Mouse (Mus musculus): ENCODE results near the gene Trmt11. TPM values are rescaled to one million over a fixed set of nuclear protein-coding genes. Genes with fewer than 3 reads are reported as not detected.
A peak's percentile ranks its signal among the peaks of the same experiment; 100 is the strongest.
"Not testable (repeated sequence)": the region's sequence is repeated elsewhere in the genome, so short reads cannot be mapped to it uniquely, and the experiment has no call there.

Gene Trmt11
- not detected in 2 replicates for polyA plus RNA-seq (2012; ENCODE audit: insufficient read depth, insufficient read length, low replicate concordance, missing spikeins)

DNA sequence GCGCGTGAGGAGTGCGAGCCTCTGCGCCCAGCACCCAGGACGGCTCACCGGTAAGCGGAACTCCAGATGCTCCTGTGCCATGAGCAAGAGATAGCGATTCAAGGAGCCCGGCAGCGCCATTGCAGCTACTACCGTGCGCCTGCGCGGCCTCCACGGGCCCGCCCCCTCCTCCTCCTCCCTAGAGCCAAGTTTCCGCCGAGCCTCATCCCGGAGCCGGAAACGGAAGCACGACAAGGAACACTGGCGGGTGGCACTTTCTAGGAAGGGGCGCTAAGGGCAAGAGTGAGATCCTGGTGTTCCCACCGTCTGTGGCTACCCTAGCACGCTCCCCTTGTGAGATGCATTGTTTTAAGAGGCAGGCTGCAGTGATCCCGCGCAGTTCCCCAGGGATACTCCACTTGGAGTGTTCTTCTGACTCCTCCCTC is at the start of gene Trmt11:
TSS of gene Trmt11 (minus strand) at position 208 of the 425 bp plus-strand sequence.
- peaks cover 2% of the 10 kb centered on the region; the same call in 1 of the 2 replicates for H3K4me1 ChIP-seq (ENCODE audit: control insufficient read depth, insufficient read depth, low read length)
- 0% methylated on average over 28 of the region's 28 CpGs for WGBS
- no peak for TF ChIP-seq CTCF (IDR thresholded peaks at IDR 0.05; ENCODE audit: insufficient read depth, low read depth, low read length)
- TF ChIP-seq POLR2A (IDR thresholded peaks at IDR 0.05; ENCODE audit: insufficient read depth, low read depth, low read length): peak; percentile 76
- peak within 1 kb of the TSS; percentile 76 for H3K27ac ChIP-seq (ENCODE audit: insufficient read depth, low read depth, low read length)
- peak within 1 kb of the TSS; percentile 73 for H3K4me3 ChIP-seq (ENCODE audit: insufficient read depth, low read depth, low read length)

DNA sequence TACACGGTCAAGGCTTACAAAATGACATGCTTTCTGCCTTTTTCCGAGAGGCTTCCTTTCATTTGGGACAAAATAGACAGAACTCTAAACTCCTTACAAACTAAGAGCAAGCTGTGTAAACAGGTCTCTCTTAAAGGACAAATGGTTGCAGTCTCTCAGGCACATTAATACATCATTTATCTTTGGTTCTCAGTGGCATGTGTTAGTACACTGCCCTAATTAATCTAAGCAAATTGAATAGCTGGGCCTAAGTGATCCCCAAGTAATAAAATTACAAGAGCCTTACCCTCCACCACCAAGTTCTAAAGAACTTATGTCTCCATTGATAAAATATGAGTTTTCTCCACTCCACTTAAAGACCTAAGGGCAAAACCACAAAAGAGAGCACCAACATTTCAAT is 47.1 kb upstream of the Trmt11 start:
- Histone ChIP-seq H3K27ac (ENCODE audit: insufficient read depth, low read depth, low read length) (no peak overlapping the region), H3K4me1 (ENCODE audit: control insufficient read depth, insufficient read depth, low read length) (no peaks in the 10 kb centered on the region), H3K4me3 (ENCODE audit: insufficient read depth, low read depth, low read length) (no peak overlapping the region)
- 65% methylated on average over 2 of the region's 2 CpGs for WGBS
- TF ChIP-seq CTCF (IDR thresholded peaks at IDR 0.05; ENCODE audit: insufficient read depth, low read depth, low read length) (no peak), POLR2A (IDR thresholded peaks at IDR 0.05; ENCODE audit: insufficient read depth, low read depth, low read length) (no peak)

DNA sequence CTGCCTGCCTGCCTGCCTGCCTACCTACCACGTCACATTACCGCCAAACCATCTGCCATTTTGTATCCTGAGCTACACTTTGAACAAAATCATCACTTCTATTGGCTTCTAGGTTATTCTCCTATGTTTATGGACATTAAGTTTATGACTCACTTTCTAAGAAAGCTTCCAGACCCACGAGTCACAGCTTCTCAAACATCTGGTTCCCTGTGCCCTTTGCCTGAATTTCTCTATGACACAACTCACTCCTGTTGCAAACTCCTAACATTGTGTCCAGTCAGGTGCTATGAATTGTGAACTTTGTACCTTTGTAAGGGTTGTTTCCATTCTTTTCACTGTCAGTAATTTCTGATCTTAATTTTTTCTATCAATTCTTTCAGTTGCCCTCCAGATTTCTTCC is 37.7 kb upstream of the Trmt11 start:
- TF ChIP-seq CTCF (IDR thresholded peaks at IDR 0.05; ENCODE audit: insufficient read depth, low read depth, low read length): no peak
- TF ChIP-seq POLR2A (IDR thresholded peaks at IDR 0.05; ENCODE audit: insufficient read depth, low read depth, low read length): no peak
- 76% methylated on average over 3 of the region's 3 CpGs for WGBS
- Histone ChIP-seq H3K4me3 (ENCODE audit: insufficient read depth, low read depth, low read length) (no peak overlapping the region), H3K27ac (ENCODE audit: insufficient read depth, low read depth, low read length) (no peak overlapping the region), H3K4me1 (ENCODE audit: control insufficient read depth, insufficient read depth, low read length) (no peaks in the 10 kb centered on the region)

DNA sequence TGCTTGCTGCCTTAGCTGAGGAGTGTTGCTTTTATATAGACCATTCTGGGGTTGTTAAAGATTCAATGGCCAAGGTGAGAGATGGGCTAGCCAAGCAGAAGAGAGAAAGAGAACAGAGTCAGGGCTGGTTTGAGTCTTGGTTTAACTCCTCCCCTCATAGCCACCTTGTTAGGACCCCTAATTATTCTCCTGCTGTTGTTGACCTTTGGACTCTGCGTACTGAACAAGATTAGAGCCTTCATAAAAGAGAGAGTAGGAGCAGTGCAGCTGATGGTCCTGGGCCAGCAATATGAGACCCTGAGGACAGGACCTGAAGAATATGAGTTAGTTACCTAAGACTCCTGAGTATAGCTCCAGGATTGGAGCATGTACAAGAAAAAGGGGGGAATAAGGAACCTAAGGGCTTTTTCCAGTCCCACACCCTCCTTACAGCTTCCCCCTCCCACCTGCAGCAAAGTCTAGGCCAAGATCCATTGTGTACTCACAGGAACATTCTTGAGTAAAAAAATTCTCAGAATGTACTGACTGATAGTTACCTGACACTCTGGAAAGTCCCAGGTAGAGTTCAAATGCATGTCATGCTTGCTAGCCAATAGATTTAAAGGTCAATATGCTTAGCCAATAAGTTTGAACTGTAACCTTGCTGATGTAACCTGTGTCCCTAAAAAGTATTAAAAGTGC is 36.1 kb upstream of the Trmt11 start:
- WGBS: 92% methylated on average over 1 of the region's 1 CpGs
- not testable (repeated sequence) for H3K4me3 ChIP-seq (ENCODE audit: insufficient read depth, low read depth, low read length); H3K4me1 ChIP-seq (ENCODE audit: control insufficient read depth, insufficient read depth, low read length); H3K27ac ChIP-seq (ENCODE audit: insufficient read depth, low read depth, low read length)

DNA sequence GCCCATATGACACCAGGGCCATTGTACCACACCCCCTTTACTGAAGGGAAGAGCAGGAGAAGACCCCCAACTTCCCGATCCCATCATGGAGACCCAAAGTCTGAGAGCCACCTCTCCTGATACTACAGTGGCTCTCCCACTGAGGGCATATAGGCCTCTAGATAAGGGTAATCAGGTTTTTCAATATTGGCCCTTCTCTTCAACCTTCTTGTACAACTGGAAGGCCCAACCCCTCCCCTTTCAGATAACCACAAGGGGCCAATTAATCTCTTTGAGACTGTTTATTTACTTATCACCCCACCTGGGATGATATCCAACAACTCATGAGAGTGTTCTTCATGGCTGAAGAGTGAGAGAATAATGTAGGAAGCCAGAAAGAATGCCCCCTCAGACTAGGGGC is 32.2 kb upstream of the Trmt11 start:
- 92% methylated on average over 1 of the region's 1 CpGs for WGBS

DNA sequence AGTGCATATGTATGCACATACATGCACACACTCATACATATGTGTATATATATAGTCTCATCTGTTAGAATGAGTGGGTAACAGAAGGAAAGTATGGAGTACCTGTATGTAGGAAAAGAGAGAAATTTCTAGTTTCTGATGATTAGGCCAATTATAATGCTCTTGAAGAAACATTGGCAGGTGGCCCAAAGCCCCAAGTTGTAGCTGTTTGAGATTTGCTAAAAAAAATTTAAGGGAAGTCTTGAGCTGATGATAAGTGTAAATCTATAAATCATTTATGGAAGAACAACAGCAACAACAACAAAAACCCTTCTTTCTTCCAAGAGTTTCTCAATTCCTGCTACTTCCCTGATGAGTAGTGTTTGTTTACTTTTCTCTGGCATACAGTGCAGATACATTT is 29.4 kb upstream of the Trmt11 start:
- no peak overlapping the region for H3K27ac ChIP-seq (ENCODE audit: insufficient read depth, low read depth, low read length)
- H3K4me1 ChIP-seq (ENCODE audit: control insufficient read depth, insufficient read depth, low read length): no peaks in the 10 kb centered on the region
- TF ChIP-seq POLR2A (IDR thresholded peaks at IDR 0.05; ENCODE audit: insufficient read depth, low read depth, low read length) (no peak), CTCF (IDR thresholded peaks at IDR 0.05; ENCODE audit: insufficient read depth, low read depth, low read length) (no peak)
- no peak overlapping the region for H3K4me3 ChIP-seq (ENCODE audit: insufficient read depth, low read depth, low read length)

More for the DNA sequence above, 32.2 kb upstream of the Trmt11 start:
- no peak for TF ChIP-seq CTCF (IDR thresholded peaks at IDR 0.05; ENCODE audit: insufficient read depth, low read depth, low read length)
- TF ChIP-seq POLR2A (IDR thresholded peaks at IDR 0.05; ENCODE audit: insufficient read depth, low read depth, low read length): no peak
- Histone ChIP-seq H3K4me1 (ENCODE audit: control insufficient read depth, insufficient read depth, low read length) (no peaks in the 10 kb centered on the region), H3K4me3 (ENCODE audit: insufficient read depth, low read depth, low read length) (no peak overlapping the region), H3K27ac (ENCODE audit: insufficient read depth, low read depth, low read length) (no peak overlapping the region)

DNA sequence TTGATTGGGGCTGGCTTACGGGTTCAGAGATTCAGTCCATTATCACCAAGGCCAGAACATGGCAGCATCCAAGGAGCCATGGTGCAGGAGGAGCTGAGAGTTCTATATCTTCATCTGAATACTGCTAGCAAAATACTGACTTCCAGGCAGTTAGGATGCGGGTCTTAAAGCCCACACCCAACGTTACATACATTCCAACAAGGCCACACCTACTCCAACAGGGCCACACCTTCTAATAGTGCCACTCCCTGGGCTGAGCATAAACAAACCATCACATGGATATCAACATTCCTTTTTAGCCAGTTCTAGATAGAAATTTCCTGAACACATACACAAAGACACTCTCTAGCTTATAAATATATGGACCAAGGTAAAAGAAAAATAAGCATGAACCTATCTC is 29.0 kb upstream of the Trmt11 start, which contains the start of gene Hint3:
TSS of gene Hint3 (minus strand) at position 120 of the 400 bp plus-strand sequence.
- H3K4me3 ChIP-seq (ENCODE audit: insufficient read depth, low read depth, low read length): no peak within 1 kb of the TSS
- WGBS: 91% methylated on average over 3 of the region's 3 CpGs
- TF ChIP-seq POLR2A (IDR thresholded peaks at IDR 0.05; ENCODE audit: insufficient read depth, low read depth, low read length) (no peak), CTCF (IDR thresholded peaks at IDR 0.05; ENCODE audit: insufficient read depth, low read depth, low read length) (no peak)
- H3K27ac ChIP-seq (ENCODE audit: insufficient read depth, low read depth, low read length): no peak within 1 kb of the TSS
- H3K4me1 ChIP-seq (ENCODE audit: control insufficient read depth, insufficient read depth, low read length): no peaks in the 10 kb centered on the region

DNA sequence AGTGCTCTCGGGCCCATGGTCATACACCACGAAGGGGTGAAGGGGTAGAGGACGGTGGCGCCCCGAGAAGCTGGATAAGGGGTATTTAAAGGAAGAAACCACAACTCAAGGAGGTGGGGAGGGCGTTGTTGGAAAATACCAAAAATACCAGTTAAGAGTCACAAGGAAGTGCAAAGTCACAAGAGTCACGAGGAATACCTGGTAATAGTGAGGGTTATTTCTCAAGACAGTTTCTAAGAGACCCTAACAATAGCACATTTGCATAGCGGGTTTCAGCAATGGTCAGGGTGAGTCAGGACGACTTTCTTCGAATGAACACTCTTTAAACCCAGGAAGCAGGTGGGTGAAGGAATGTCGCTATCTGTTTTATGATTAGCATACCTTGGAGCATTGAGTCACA is 27.9 kb upstream of the Trmt11 start:
- 93% methylated on average over 11 of the region's 11 CpGs for WGBS
- not testable (repeated sequence) for H3K4me3 ChIP-seq (ENCODE audit: insufficient read depth, low read depth, low read length); H3K4me1 ChIP-seq (ENCODE audit: control insufficient read depth, insufficient read depth, low read length); H3K27ac ChIP-seq (ENCODE audit: insufficient read depth, low read depth, low read length)

DNA sequence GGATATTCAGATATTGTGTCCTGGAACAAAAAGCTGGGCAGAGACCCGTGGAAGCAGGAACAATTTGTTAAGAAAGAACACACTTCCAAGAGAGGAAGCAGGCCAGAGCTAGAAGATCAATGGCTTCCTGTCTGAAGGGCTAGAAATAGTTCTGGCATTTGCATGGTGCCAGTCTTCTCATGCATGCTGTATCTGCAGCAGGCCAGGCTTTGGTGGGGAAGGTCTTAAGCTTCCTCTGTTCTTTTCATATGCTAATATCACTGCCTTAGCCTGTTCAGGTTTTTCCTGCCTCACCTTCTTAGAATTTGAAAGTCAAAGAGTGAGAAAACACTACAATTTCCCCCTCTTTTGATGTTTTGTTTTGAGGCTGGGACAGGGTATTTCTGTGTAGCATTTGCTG is 27.0 kb upstream of the Trmt11 start:
- Histone ChIP-seq H3K4me1 (ENCODE audit: control insufficient read depth, insufficient read depth, low read length) (no peaks in the 10 kb centered on the region), H3K27ac (ENCODE audit: insufficient read depth, low read depth, low read length) (no peak overlapping the region), H3K4me3 (ENCODE audit: insufficient read depth, low read depth, low read length) (no peak overlapping the region)
- 9% methylated on average over 1 of the region's 1 CpGs for WGBS
- TF ChIP-seq POLR2A (IDR thresholded peaks at IDR 0.05; ENCODE audit: insufficient read depth, low read depth, low read length) (no peak), CTCF (IDR thresholded peaks at IDR 0.05; ENCODE audit: insufficient read depth, low read depth, low read length) (no peak)

All from olfactory bulb, adult 2 months (tissue).